Mouse (Mus musculus): ENCODE results near the gene Lin37. TPM values are rescaled to one million over a fixed set of nuclear protein-coding genes. Genes with fewer than 3 reads are reported as not detected.

Lin37 gene
- polyA plus RNA-seq, 2 experiments = 35.8 to 38.5 TPM

GRCm38 (mm10) chr7:30525954-30526353, 33.7 kb downstream of the Lin37 start:
- Histone ChIP-seq H3K4me1 (ENCODE audit: control insufficient read depth, insufficient read depth, low read length) (peaks cover 8% of the 10 kb centered on the region; the same call in 1 of the 2 replicates), H3K9me3 (ENCODE audit: control insufficient read depth, low read length) (no peaks in the 10 kb centered on the region), H3K9ac (ENCODE audit: low read depth, low read length, severe bottlenecking) (no peak overlapping the region), H3K4me3 (replicated peaks; ENCODE audit: low read length) (no peak overlapping the region), H3K4me2 (replicated peaks; ENCODE audit: low read depth, low read length, severe bottlenecking) (no peak overlapping the region; the same call in 1 of the 2 replicates), H3K27me3 (ENCODE audit: control insufficient read depth, insufficient read depth, low read length) (no peaks in the 10 kb centered on the region), H3K36me3 (ENCODE audit: control insufficient read depth, insufficient read depth, low read length) (peaks cover 71% of the 10 kb centered on the region), H3K27ac (replicated peaks; ENCODE audit: low read depth, low read length) (no peak overlapping the region)
- no peak for TF ChIP-seq POLR2A (IDR thresholded peaks at IDR 0.05; ENCODE audit: borderline replicate concordance, extremely low read depth, insufficient read depth, insufficient read length)
- DNase-seq (ENCODE audit: low spot score) (peak; percentile 46), ATAC-seq (ENCODE audit: low FRiP score, low read depth) (no peak; the same call in 1 of the 2 replicates)
- 19% methylated on average over 10 of the region's 10 CpGs for WGBS

- DNase-seq (ENCODE audit: low spot score) (no peak), ATAC-seq (ENCODE audit: low FRiP score, low read depth) (no peak)
- Histone ChIP-seq H3K36me3 (ENCODE audit: control insufficient read depth, insufficient read depth, low read length) (peaks cover 59% of the 10 kb centered on the region), H3K9ac (ENCODE audit: low read depth, low read length, severe bottlenecking) (no peak overlapping the region), H3K27ac (replicated peaks; ENCODE audit: low read depth, low read length) (no peak overlapping the region), H3K9me3 (ENCODE audit: control insufficient read depth, low read length) (no peaks in the 10 kb centered on the region), H3K4me3 (replicated peaks; ENCODE audit: low read length) (no peak overlapping the region), H3K4me2 (replicated peaks; ENCODE audit: low read depth, low read length, severe bottlenecking) (no peak overlapping the region), H3K4me1 (ENCODE audit: control insufficient read depth, insufficient read depth, low read length) (peaks cover 8% of the 10 kb centered on the region; the same call in 1 of the 2 replicates), H3K27me3 (ENCODE audit: control insufficient read depth, insufficient read depth, low read length) (no peaks in the 10 kb centered on the region)
- 71% methylated on average over 6 of the region's 6 CpGs for WGBS
- TF ChIP-seq POLR2A (IDR thresholded peaks at IDR 0.05; ENCODE audit: borderline replicate concordance, extremely low read depth, insufficient read depth, insufficient read length) = no peak
These were observed 35.2 kb downstream of the Lin37 start for GRCm38 (mm10) chr7:30524487-30524886.

- peaks cover 8% of the 10 kb centered on the region; the same call in 1 of the 2 replicates for H3K4me1 ChIP-seq (ENCODE audit: control insufficient read depth, insufficient read depth, low read length)
- H3K27ac ChIP-seq (replicated peaks; ENCODE audit: low read depth, low read length) = no peak overlapping the region
- H3K4me3 ChIP-seq (replicated peaks; ENCODE audit: low read length) = no peak overlapping the region
- ATAC-seq (ENCODE audit: low FRiP score, low read depth) (no peak), DNase-seq (ENCODE audit: low spot score) (no peak)
- 83% methylated on average over 10 of the region's 10 CpGs for WGBS
- peaks cover 44% of the 10 kb centered on the region for H3K36me3 ChIP-seq (ENCODE audit: control insufficient read depth, insufficient read depth, low read length)
- no peaks in the 10 kb centered on the region for H3K27me3 ChIP-seq (ENCODE audit: control insufficient read depth, insufficient read depth, low read length)
- no peak overlapping the region for H3K9ac ChIP-seq (ENCODE audit: low read depth, low read length, severe bottlenecking)
- no peak for TF ChIP-seq POLR2A (IDR thresholded peaks at IDR 0.05; ENCODE audit: borderline replicate concordance, extremely low read depth, insufficient read depth, insufficient read length)
- H3K4me2 ChIP-seq (replicated peaks; ENCODE audit: low read depth, low read length, severe bottlenecking) = no peak overlapping the region
- no peaks in the 10 kb centered on the region for H3K9me3 ChIP-seq (ENCODE audit: control insufficient read depth, low read length)
These were observed 36.8 kb downstream of the Lin37 start for GRCm38 (mm10) chr7:30522871-30523270.

GRCm38 (mm10) chr7:30520856-30521255, 38.8 kb downstream of the Lin37 start:
- ATAC-seq (ENCODE audit: low FRiP score, low read depth) = no peak
- peaks cover 28% of the 10 kb centered on the region for H3K36me3 ChIP-seq (ENCODE audit: control insufficient read depth, insufficient read depth, low read length)
- H3K9me3 ChIP-seq (ENCODE audit: control insufficient read depth, low read length) = no peaks in the 10 kb centered on the region
- no peaks in the 10 kb centered on the region for H3K27me3 ChIP-seq (ENCODE audit: control insufficient read depth, insufficient read depth, low read length)
- no peak overlapping the region for H3K4me3 ChIP-seq (replicated peaks; ENCODE audit: low read length)
- H3K4me2 ChIP-seq (replicated peaks; ENCODE audit: low read depth, low read length, severe bottlenecking) = no peak overlapping the region
- TF ChIP-seq POLR2A (IDR thresholded peaks at IDR 0.05; ENCODE audit: borderline replicate concordance, extremely low read depth, insufficient read depth, insufficient read length) = no peak
- no peak overlapping the region for H3K27ac ChIP-seq (replicated peaks; ENCODE audit: low read depth, low read length)
- no peak overlapping the region for H3K9ac ChIP-seq (ENCODE audit: low read depth, low read length, severe bottlenecking)
- no peaks in the 10 kb centered on the region for H3K4me1 ChIP-seq (ENCODE audit: control insufficient read depth, insufficient read depth, low read length)
- WGBS = 76% methylated on average over 5 of the region's 5 CpGs
- no peak for DNase-seq (ENCODE audit: low spot score)

GRCm38 (mm10) chr7:30520396-30520795, 39.2 kb downstream of the Lin37 start:
- no peaks in the 10 kb centered on the region for H3K4me1 ChIP-seq (ENCODE audit: control insufficient read depth, insufficient read depth, low read length)
- H3K4me3 ChIP-seq (replicated peaks; ENCODE audit: low read length) = no peak overlapping the region
- TF ChIP-seq POLR2A (IDR thresholded peaks at IDR 0.05; ENCODE audit: borderline replicate concordance, extremely low read depth, insufficient read depth, insufficient read length) = no peak
- DNase-seq (ENCODE audit: low spot score) (no peak), ATAC-seq (ENCODE audit: low FRiP score, low read depth) (no peak)
- peaks cover 24% of the 10 kb centered on the region for H3K36me3 ChIP-seq (ENCODE audit: control insufficient read depth, insufficient read depth, low read length)
- H3K9ac ChIP-seq (ENCODE audit: low read depth, low read length, severe bottlenecking) = no peak overlapping the region
- H3K4me2 ChIP-seq (replicated peaks; ENCODE audit: low read depth, low read length, severe bottlenecking) = no peak overlapping the region
- WGBS = 75% methylated on average over 4 of the region's 4 CpGs
- no peaks in the 10 kb centered on the region for H3K9me3 ChIP-seq (ENCODE audit: control insufficient read depth, low read length)
- H3K27ac ChIP-seq (replicated peaks; ENCODE audit: low read depth, low read length) = no peak overlapping the region
- H3K27me3 ChIP-seq (ENCODE audit: control insufficient read depth, insufficient read depth, low read length) = no peaks in the 10 kb centered on the region

- no peaks in the 10 kb centered on the region for H3K27me3 ChIP-seq (ENCODE audit: control insufficient read depth, insufficient read depth, low read length)
- TF ChIP-seq POLR2A (IDR thresholded peaks at IDR 0.05; ENCODE audit: borderline replicate concordance, extremely low read depth, insufficient read depth, insufficient read length) = no peak
- DNase-seq (ENCODE audit: low spot score) (no peak), ATAC-seq (ENCODE audit: low FRiP score, low read depth) (no peak)
- WGBS = 46% methylated on average over 8 of the region's 8 CpGs
- no peak overlapping the region for H3K4me2 ChIP-seq (replicated peaks; ENCODE audit: low read depth, low read length, severe bottlenecking)
- H3K9ac ChIP-seq (ENCODE audit: low read depth, low read length, severe bottlenecking) = no peak overlapping the region
- H3K4me1 ChIP-seq (ENCODE audit: control insufficient read depth, insufficient read depth, low read length) = no peaks in the 10 kb centered on the region
- H3K9me3 ChIP-seq (ENCODE audit: control insufficient read depth, low read length) = no peaks in the 10 kb centered on the region
- H3K36me3 ChIP-seq (ENCODE audit: control insufficient read depth, insufficient read depth, low read length) = peaks cover 4% of the 10 kb centered on the region
- no peak overlapping the region for H3K27ac ChIP-seq (replicated peaks; ENCODE audit: low read depth, low read length)
- no peak overlapping the region for H3K4me3 ChIP-seq (replicated peaks; ENCODE audit: low read length)
These were observed 41.3 kb downstream of the Lin37 start for GRCm38 (mm10) chr7:30518325-30518724.
